Mouse (Mus musculus) kidney, adult 11 months (tissue): ENCODE measurements around the gene Serpinb6b.
"Not testable (repeated sequence)": the region's sequence is repeated elsewhere in the genome, so short reads cannot be mapped to it uniquely, and the experiment has no call there.

Source experiments
- DNase-seq: peaks from one replicate; pipeline ENCODE4 v3.0.0; 2022

The Serpinb6b gene

GRCm38 (mm10) chr13:32964989-32965811 lies at the start of gene Serpinb6b:
Gene Serpinb6b (plus strand): TSS chr13:32965209.
- peak; percentile 41 for DNase-seq

- no peak for DNase-seq
These were observed 42.4 kb upstream of the Serpinb6b start for GRCm38 (mm10) chr13:32922622-32923021.

- peak; percentile 69 for DNase-seq
These were observed 40.2 kb upstream of the Serpinb6b start for GRCm38 (mm10) chr13:32924578-32925360.

GRCm38 (mm10) chr13:32926661-32927060 lies 38.3 kb upstream of the Serpinb6b start:
- no peak for DNase-seq

- DNase-seq, result no peak
These were observed 37.8 kb upstream of the Serpinb6b start for GRCm38 (mm10) chr13:32927241-32927640.

GRCm38 (mm10) chr13:32929107-32929750 lies 35.8 kb upstream of the Serpinb6b start:
- no peak for DNase-seq

- no peak for DNase-seq
These were observed 30.2 kb upstream of the Serpinb6b start for GRCm38 (mm10) chr13:32934706-32935381.

- DNase-seq, result not testable (repeated sequence)
These were observed 26.7 kb upstream of the Serpinb6b start for GRCm38 (mm10) chr13:32938275-32938674.

GRCm38 (mm10) chr13:32939191-32939590 lies 25.8 kb upstream of the Serpinb6b start:
- DNase-seq, result not testable (repeated sequence)

GRCm38 (mm10) chr13:32956537-32956936 lies 8.5 kb upstream of the Serpinb6b start:
- DNase-seq, result no peak

- DNase-seq, result no peak
These were observed 7.1 kb upstream of the Serpinb6b start for GRCm38 (mm10) chr13:32957917-32958316.

GRCm38 (mm10) chr13:32958521-32958920 lies 6.5 kb upstream of the Serpinb6b start:
- DNase-seq, result not testable (repeated sequence)

- DNase-seq, result no peak
These were observed 837 bp upstream of the Serpinb6b start for GRCm38 (mm10) chr13:32963990-32964753.

- DNase-seq, result no peak
These were observed 1.1 kb downstream of the Serpinb6b start for GRCm38 (mm10) chr13:32966116-32966515.

- no peak for DNase-seq
These were observed 2.2 kb downstream of the Serpinb6b start for GRCm38 (mm10) chr13:32967233-32967632.

- DNase-seq, result no peak
These were observed 3.5 kb downstream of the Serpinb6b start for GRCm38 (mm10) chr13:32968353-32968984.

GRCm38 (mm10) chr13:32968996-32969640 lies 4.1 kb downstream of the Serpinb6b start:
- no peak for DNase-seq

- DNase-seq, result no peak
These were observed 4.6 kb downstream of the Serpinb6b start for GRCm38 (mm10) chr13:32969641-32970040.

- DNase-seq, result no peak
These were observed 5.8 kb downstream of the Serpinb6b start for GRCm38 (mm10) chr13:32970776-32971175.

GRCm38 (mm10) chr13:32974268-32974667 lies 9.3 kb downstream of the Serpinb6b start:
- no peak for DNase-seq
